Mouse (Mus musculus): ENCODE results near the gene 4933425L06Rik. TPM values are rescaled to one million over a fixed set of nuclear protein-coding genes. Genes with fewer than 3 reads are reported as not detected.

The 4933425L06Rik gene
- polyA plus RNA-seq, 1 experiment from 2014 or later, result not detected

- H3K4me3 ChIP-seq, result no peak overlapping the region
- H3K9ac ChIP-seq, result no peak overlapping the region
- H3K9me3 ChIP-seq, result no peaks in the 10 kb centered on the region
- no peaks in the 10 kb centered on the region for H3K36me3 ChIP-seq
- H3K27me3 ChIP-seq (replicated peaks), result no peaks in the 10 kb centered on the region
- H3K4me1 ChIP-seq, result no peaks in the 10 kb centered on the region
- no peak overlapping the region for H3K4me2 ChIP-seq
- no peak overlapping the region for H3K27ac ChIP-seq (replicated peaks)
- ATAC-seq (ENCODE audit: extremely low read depth, insufficient number of reproducible peaks, low FRiP score, low TSS enrichment), result no peak
Observed at GRCm38 (mm10) chr13:105066119-105066518, 15.8 kb upstream of the 4933425L06Rik start.

DNA sequence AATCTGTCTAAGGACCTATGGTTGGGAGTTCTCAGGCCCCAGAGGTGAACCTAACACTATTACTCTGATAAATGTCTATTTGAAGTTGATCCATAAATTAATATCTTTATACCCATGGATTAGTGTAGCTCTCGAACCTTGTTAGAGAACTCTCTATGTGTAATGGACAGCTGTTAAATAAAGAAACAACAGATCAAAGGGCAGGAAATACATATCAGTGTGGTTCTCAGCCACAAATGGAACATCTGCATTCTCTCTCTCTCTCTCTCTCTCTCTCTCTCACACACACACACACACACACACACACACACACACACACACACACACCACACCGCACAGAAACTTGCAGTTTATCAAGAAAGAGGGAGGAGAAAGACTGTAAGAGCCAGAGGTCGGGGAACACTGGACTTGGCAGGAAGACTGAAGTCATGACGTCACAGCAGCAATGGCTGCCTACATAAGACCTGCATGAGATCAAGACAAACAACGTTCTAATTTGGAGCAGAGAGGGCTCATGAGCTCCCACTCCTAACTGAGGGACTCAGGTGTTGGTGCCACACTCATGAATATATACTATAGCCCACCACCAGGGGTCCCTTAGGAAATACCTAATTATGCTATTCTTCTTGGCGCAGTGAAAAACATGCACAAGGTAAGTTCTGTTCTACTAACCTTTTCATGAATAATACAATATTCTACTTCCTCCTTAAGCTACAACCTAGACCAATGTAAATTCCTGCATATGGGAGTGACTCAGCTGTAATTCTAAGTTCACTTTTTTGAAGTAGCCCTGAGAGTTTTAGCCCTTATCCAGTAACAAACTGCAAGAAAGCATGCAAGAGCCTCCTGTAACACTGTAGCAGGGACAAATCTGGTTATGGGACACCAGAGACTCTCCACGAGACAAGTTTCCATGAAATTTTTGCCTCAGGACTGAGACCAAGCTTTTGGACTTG is 14.8 kb upstream of the 4933425L06Rik start:
- Histone ChIP-seq H3K27me3 (replicated peaks) (no peaks in the 10 kb centered on the region), H3K36me3 (no peaks in the 10 kb centered on the region), H3K9me3 (no peaks in the 10 kb centered on the region), H3K9ac (no peak overlapping the region), H3K4me2 (no peak overlapping the region), H3K4me1 (no peaks in the 10 kb centered on the region), H3K4me3 (no peak overlapping the region), H3K27ac (replicated peaks) (no peak overlapping the region)
- WGBS, result 46% methylated on average over 7 of the region's 7 CpGs
- ATAC-seq (ENCODE audit: extremely low read depth, insufficient number of reproducible peaks, low FRiP score, low TSS enrichment), result no peak

GRCm38 (mm10) chr13:105089276-105089675 is 7.4 kb downstream of the 4933425L06Rik start:
- H3K27ac ChIP-seq (replicated peaks), result no peak overlapping the region
- H3K9me3 ChIP-seq, result no peaks in the 10 kb centered on the region
- no peak for ATAC-seq (ENCODE audit: extremely low read depth, insufficient number of reproducible peaks, low FRiP score, low TSS enrichment)
- H3K4me2 ChIP-seq, result no peak overlapping the region
- 78% methylated on average over 3 of the region's 3 CpGs for WGBS
- H3K4me1 ChIP-seq, result no peaks in the 10 kb centered on the region
- H3K4me3 ChIP-seq, result no peak overlapping the region
- H3K27me3 ChIP-seq (replicated peaks), result no peaks in the 10 kb centered on the region
- no peak overlapping the region for H3K9ac ChIP-seq
- no peaks in the 10 kb centered on the region for H3K36me3 ChIP-seq

- Histone ChIP-seq H3K4me1 (no peaks in the 10 kb centered on the region), H3K9ac (no peak overlapping the region), H3K27me3 (replicated peaks) (no peaks in the 10 kb centered on the region), H3K36me3 (no peaks in the 10 kb centered on the region), H3K27ac (replicated peaks) (no peak overlapping the region), H3K4me3 (no peak overlapping the region), H3K4me2 (no peak overlapping the region), H3K9me3 (no peaks in the 10 kb centered on the region)
- 66% methylated on average over 2 of the region's 2 CpGs for WGBS
- ATAC-seq (ENCODE audit: extremely low read depth, insufficient number of reproducible peaks, low FRiP score, low TSS enrichment), result no peak
Observed at GRCm38 (mm10) chr13:105096316-105096715, 14.4 kb downstream of the 4933425L06Rik start.

- Histone ChIP-seq H3K36me3 (no peaks in the 10 kb centered on the region), H3K4me3 (no peak overlapping the region), H3K4me2 (no peak overlapping the region), H3K9me3 (no peaks in the 10 kb centered on the region), H3K27ac (replicated peaks) (no peak overlapping the region), H3K27me3 (replicated peaks) (no peaks in the 10 kb centered on the region), H3K9ac (no peak overlapping the region), H3K4me1 (no peaks in the 10 kb centered on the region)
- no peak for ATAC-seq (ENCODE audit: extremely low read depth, insufficient number of reproducible peaks, low FRiP score, low TSS enrichment)
- 71% methylated on average over 4 of the region's 4 CpGs for WGBS
Observed at GRCm38 (mm10) chr13:105100705-105101104, 18.8 kb downstream of the 4933425L06Rik start.

DNA sequence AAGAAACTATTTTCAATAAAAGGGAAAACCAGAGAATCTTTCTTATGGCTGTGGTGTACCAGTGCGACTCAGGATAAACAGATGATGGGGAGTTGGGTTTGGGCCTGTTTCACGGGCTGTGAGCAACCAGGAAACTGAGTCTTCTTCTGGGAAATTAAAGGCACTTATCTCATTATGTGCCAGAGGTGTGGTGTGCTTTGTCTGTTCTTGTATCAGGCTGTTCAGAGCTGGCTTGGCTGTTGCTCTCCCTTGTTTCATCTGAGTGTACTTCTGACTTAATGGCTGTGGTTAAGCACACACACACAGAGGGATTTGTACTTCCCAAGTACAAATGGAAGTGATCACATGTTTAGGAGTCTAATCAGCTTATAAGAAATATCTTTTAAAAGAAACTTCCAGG is 22.5 kb downstream of the 4933425L06Rik start:
- 59% methylated on average over 2 of the region's 2 CpGs for WGBS
- no peak overlapping the region for H3K27ac ChIP-seq (replicated peaks)

GRCm38 (mm10) chr13:105111599-105111998 is 29.7 kb downstream of the 4933425L06Rik start:
- Histone ChIP-seq H3K36me3 (no peaks in the 10 kb centered on the region), H3K27ac (replicated peaks) (no peak overlapping the region), H3K27me3 (replicated peaks) (no peaks in the 10 kb centered on the region), H3K4me2 (no peak overlapping the region), H3K9me3 (no peaks in the 10 kb centered on the region), H3K9ac (no peak overlapping the region), H3K4me1 (no peaks in the 10 kb centered on the region), H3K4me3 (no peak overlapping the region)
- WGBS, result 82% methylated on average over 6 of the region's 6 CpGs
- no peak for ATAC-seq (ENCODE audit: extremely low read depth, insufficient number of reproducible peaks, low FRiP score, low TSS enrichment)

More for the DNA sequence above, 22.5 kb downstream of the 4933425L06Rik start:
- no peak overlapping the region for H3K4me3 ChIP-seq
- H3K9ac ChIP-seq, result no peak overlapping the region
- H3K27me3 ChIP-seq (replicated peaks), result no peaks in the 10 kb centered on the region
- H3K36me3 ChIP-seq, result no peaks in the 10 kb centered on the region
- no peak overlapping the region for H3K4me2 ChIP-seq
- no peaks in the 10 kb centered on the region for H3K9me3 ChIP-seq
- no peaks in the 10 kb centered on the region for H3K4me1 ChIP-seq
- no peak for ATAC-seq (ENCODE audit: extremely low read depth, insufficient number of reproducible peaks, low FRiP score, low TSS enrichment)

DNA sequence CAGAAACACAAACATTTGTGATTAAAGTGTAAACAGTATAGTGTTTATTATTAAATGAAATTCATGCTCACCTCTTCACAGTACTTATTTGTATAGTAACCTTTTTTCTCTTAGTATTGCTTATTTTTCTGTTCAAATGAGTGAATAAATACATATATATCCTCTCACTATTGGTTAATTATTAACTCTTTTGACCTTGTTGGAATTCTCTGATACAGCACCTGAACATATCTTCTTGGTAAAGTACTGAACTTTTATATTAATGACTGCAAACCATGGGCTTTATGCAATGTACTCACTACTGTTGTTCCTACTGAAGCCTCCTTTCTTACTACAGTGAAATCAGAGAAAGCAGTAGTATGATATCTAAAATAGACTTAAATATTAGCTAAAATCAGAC is 39.7 kb downstream of the 4933425L06Rik start:
- no peak for ATAC-seq (ENCODE audit: extremely low read depth, insufficient number of reproducible peaks, low FRiP score, low TSS enrichment)
- Histone ChIP-seq H3K27ac (replicated peaks) (no peak overlapping the region), H3K36me3 (no peaks in the 10 kb centered on the region)

GRCm38 (mm10) chr13:105122092-105122491 is 40.2 kb downstream of the 4933425L06Rik start:
- H3K4me1 ChIP-seq, result no peaks in the 10 kb centered on the region
- no peak overlapping the region for H3K27ac ChIP-seq (replicated peaks)
- no peak overlapping the region for H3K4me3 ChIP-seq
- H3K27me3 ChIP-seq (replicated peaks), result no peaks in the 10 kb centered on the region
- 73% methylated on average over 3 of the region's 3 CpGs for WGBS
- no peaks in the 10 kb centered on the region for H3K36me3 ChIP-seq
- no peak overlapping the region for H3K4me2 ChIP-seq
- no peak for ATAC-seq (ENCODE audit: extremely low read depth, insufficient number of reproducible peaks, low FRiP score, low TSS enrichment)
- H3K9ac ChIP-seq, result no peak overlapping the region
- H3K9me3 ChIP-seq, result no peaks in the 10 kb centered on the region

More for the DNA sequence above, 39.7 kb downstream of the 4933425L06Rik start:
- Histone ChIP-seq H3K9ac (no peak overlapping the region), H3K27me3 (replicated peaks) (no peaks in the 10 kb centered on the region), H3K4me2 (no peak overlapping the region), H3K4me1 (no peaks in the 10 kb centered on the region), H3K4me3 (no peak overlapping the region), H3K9me3 (no peaks in the 10 kb centered on the region)

DNA sequence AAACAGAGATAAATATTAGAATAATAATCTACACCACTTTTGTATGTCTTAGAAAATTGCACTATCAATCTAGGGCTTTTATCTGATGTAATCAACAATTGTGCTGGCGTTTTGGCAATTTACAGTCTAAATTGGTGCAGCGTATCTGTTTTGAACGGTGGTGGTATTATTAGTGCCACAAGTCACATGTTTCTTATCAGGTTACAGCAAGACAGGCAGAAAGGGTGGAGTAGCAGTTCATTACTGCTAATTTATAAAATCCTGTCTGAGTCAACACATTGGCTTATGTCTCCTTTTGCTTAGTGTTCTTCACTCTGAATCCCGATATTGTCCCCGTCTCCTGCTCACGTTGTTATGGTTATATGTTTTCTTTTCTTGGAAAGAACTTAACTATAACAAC is 48.2 kb downstream of the 4933425L06Rik start:
- Histone ChIP-seq H3K4me2 (no peak overlapping the region), H3K9ac (no peak overlapping the region), H3K4me1 (peaks cover 10% of the 10 kb centered on the region), H3K4me3 (no peak overlapping the region), H3K27ac (replicated peaks) (no peak overlapping the region), H3K27me3 (replicated peaks) (no peaks in the 10 kb centered on the region), H3K36me3 (no peaks in the 10 kb centered on the region), H3K9me3 (no peaks in the 10 kb centered on the region)
- ATAC-seq (ENCODE audit: extremely low read depth, insufficient number of reproducible peaks, low FRiP score, low TSS enrichment), result no peak
- 64% methylated on average over 6 of the region's 6 CpGs for WGBS

DNA sequence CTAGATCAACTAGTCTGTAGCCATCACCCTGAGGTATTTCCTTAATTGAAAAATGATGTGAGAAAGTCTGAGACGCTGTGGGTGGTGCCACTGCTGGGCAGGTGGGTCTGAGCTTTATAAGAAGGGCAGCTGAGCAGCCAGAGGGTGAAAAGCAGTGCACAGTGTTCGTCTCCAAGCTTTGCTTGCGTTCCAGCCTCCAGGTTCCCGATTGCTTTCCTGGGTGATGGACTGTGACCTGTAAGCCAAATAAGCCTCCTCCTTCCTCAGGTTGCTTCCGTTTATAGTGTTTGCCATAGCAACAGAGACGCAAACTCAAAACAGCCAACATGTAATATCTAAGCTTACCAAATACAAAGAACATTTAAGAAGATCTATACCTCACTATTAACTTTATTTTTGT is 50.4 kb downstream of the 4933425L06Rik start:
- H3K9ac ChIP-seq, result no peak overlapping the region
- no peak overlapping the region for H3K4me3 ChIP-seq
- 70% methylated on average over 6 of the region's 6 CpGs for WGBS
- H3K27me3 ChIP-seq (replicated peaks), result no peaks in the 10 kb centered on the region
- H3K4me1 ChIP-seq, result peaks cover 10% of the 10 kb centered on the region
- H3K27ac ChIP-seq (replicated peaks), result no peak overlapping the region
- no peak overlapping the region for H3K4me2 ChIP-seq
- no peaks in the 10 kb centered on the region for H3K9me3 ChIP-seq
- ATAC-seq (ENCODE audit: extremely low read depth, insufficient number of reproducible peaks, low FRiP score, low TSS enrichment), result no peak
- H3K36me3 ChIP-seq, result no peaks in the 10 kb centered on the region

- no peak overlapping the region for H3K27ac ChIP-seq (replicated peaks)
- H3K27me3 ChIP-seq (replicated peaks), result no peaks in the 10 kb centered on the region
- no peak overlapping the region for H3K9ac ChIP-seq
- WGBS, result 46% methylated on average over 2 of the region's 2 CpGs
- H3K4me1 ChIP-seq, result peaks cover 10% of the 10 kb centered on the region
- H3K36me3 ChIP-seq, result no peaks in the 10 kb centered on the region
- H3K4me3 ChIP-seq, result no peak overlapping the region
- no peak overlapping the region for H3K4me2 ChIP-seq
- no peak for ATAC-seq (ENCODE audit: extremely low read depth, insufficient number of reproducible peaks, low FRiP score, low TSS enrichment)
- no peaks in the 10 kb centered on the region for H3K9me3 ChIP-seq
Observed at GRCm38 (mm10) chr13:105132776-105133175, 50.9 kb downstream of the 4933425L06Rik start.

Data from heart, embryonic 13.5 days (tissue).